Mouse (Mus musculus): Measurements from ENCODE around the gene Pp2d1.

- TF ChIP-seq CTCF (IDR thresholded peaks at IDR 0.05; ENCODE audit: low read depth, low read length), result no peak
- no peak for TF ChIP-seq EP300 (IDR thresholded peaks at IDR 0.05; ENCODE audit: insufficient read depth, low read depth, low read length)
- TF ChIP-seq POLR2A (IDR thresholded peaks at IDR 0.05; ENCODE audit: insufficient read depth, low read length), result no peak
Observed at GRCm38 (mm10) chr17:53580237-53580636, 41.0 kb upstream of the Pp2d1 start.

Measured in ES-Bruce4 (cell line).